Mouse (Mus musculus): ENCODE data around the gene Mgll.

Gene Mgll

DNA sequence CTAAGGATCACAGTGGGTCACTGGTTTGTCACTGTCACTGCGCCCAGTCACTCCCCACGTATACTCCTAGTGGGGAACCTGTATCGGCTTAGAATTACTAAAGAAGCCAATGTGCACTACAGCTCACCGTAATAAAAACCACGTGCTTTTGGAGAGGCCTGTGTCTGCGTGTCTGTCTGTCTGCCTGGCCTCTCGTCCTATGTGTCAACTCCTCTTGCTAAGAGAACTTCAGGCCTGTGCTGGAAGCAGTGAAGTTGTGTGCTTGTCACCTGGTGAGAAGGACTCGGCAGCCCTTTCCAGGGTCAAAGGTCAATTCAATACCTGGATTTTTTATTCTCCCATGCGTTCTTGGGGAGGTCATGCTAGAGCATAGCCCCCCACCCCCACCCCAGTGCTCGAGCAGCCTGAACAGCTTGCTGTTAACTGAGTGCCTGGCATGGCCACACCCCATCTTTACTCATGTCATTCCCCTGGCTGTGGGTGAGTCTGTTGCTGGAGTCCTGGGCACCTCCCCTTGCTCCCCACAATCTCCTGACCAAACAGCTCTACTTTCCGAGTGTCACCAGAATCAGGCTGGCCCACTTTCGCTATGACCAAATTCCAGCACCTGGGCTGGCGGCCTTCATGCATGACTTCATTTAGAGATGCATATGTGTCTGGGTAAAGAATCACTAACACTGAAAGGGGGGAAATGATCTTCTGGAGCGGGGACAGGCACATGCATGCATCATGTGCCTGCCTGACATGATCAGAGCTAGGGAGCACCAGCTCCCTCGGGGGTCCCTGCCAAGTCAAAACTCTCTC, 104.2 kb downstream of the Mgll start:
- DNase-seq (ENCODE audit: low read depth, low spot score) = no peak

DNA sequence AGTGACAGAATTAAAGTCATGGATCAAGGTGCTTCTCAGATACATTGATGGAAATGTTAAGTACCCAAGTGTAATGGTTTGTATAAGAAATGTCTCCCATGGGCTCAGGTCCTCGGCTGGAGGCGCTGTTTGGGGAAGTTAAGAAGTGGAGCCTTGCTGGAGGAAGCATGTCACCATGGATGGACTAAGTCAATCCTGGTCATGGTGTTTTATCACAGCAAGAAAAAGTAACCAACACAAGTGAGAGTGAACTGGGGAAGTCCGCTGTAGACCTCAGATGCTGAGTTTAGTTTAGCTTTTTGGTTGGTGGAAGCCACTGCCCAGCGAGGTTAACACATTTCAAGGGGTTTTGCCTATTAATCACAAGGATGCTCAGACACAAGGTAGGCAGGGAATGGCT, 105.4 kb downstream of the Mgll start:
- DNase-seq (ENCODE audit: low read depth, low spot score) = no peak

DNA sequence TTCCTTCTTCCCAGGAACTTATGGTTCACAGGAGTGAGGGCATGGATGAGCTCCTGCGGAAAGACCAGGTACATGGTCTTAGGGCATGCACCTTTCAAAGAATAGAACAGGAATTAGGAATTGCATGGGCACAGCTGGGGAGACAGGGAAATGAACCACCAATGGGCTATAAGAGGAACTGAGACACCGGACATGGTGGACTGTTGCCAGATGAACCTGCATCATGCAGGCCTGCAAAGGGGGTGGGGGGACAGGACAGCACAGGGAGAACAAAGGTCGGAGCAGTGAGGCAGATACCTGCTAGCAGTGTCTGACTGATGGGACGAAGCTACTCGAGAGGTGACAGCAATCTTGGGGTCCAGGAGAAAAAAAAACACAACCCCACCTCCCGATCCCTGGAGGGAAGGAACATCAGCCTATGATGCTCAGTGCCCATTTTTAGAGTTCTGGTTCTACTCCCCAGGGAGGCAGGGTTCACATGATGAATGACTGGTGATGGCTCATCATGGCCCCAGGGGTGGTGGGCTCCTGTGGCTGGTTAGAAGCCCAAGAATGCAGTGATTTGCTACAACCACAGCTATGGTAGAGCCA, 106.0 kb downstream of the Mgll start:
- DNase-seq (ENCODE audit: low read depth, low spot score) = no peak

DNA sequence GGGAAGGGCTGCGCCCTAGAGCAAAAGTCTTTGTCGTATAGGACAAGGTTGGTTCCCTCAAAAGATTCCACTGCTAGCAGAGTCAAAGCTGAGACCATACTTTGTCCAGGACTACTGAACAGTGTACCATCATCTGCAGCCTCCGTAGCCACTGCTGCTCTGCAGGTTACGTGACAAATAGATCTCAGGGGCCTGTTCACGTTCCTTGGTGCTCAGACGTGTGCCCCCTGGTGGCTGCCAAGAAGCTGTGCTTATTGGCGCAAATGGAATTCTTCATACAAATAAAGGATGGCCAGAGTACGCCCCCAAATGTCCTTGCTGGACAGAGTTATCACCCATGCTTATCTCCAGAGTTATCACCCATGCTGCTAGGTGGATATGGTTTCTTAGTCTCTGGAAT, 107.2 kb downstream of the Mgll start:
- DNase-seq (ENCODE audit: low read depth, low spot score) = peak; percentile 62

DNA sequence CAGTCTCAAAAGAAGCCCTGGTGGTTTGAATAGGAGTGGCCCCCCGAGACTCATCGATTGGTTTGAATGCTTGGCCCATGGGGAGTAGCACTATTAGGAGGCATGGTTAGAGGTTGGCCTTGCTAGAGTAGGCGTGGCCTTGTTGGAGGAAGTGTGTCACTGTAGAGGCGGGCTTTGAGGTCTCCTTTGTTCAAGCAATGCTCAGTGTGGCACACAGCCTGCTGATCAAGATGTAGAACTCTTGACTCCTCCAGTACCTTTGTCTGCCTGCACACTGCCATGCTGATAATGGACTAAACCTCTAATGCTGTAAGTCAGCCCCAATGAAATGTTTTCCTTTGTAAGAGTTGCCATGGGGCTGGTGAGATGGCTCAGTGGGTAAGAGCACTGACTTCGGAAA, 108.5 kb downstream of the Mgll start:
- no peak for DNase-seq (ENCODE audit: low read depth, low spot score)

DNA sequence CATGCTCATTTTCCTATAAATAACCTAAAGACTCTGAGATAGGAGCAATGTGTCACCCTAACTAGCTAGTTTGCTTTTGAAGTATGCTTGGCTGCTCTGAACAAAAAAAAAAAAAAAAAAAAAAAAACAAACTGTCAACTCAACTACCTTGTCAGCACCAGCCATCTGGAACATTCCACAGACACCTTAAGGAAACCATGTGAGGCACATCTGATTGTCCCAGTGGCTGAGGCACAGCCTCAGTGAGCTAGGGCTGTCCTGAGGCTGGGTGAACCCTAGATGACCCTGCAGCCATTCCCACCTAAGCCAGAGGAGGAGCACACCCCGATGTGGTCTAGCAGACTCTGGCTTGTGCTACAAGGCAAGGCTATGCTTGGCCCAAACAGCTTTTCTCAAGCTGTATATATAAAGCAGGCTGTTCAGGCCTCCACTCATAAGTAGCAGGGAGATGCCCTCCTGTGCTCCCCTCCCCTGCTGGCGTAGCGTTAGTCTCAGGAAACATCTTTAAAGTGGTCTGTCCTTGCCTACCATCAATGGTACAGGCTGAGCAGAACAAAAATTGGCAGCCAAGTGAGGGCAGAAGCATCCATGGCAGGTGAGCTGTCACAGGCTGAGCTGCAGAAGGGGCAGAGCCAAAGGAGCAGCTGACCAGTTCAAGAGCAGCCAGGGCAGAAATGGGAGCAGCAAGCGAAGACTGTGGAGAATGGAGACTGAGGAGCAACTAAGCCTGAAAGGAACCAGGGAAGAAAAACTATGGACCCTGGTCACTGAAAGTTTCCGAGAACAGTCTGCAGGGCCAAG, 109.3 kb downstream of the Mgll start:
- no peak for DNase-seq (ENCODE audit: low read depth, low spot score)

DNA sequence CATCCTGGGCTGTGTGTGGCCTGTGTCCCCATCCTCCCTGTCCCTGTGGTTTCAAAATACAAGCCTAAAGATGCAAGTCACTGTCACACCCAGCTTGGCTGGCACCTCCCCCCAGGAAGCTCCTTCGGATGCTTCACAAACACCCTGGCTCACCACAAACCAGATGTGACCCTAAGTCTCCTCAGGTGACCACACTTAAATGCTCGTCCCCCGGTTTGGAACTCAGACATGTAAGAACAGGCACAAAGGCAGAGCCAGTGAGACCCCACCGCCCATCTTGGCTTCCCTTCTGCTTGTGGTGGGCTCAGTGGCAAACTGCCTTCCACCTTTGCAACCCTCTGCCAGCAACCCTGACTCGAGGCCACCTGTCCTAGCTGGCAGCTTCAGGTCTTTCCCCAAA, 110.8 kb downstream of the Mgll start:
- DNase-seq (ENCODE audit: low read depth, low spot score) = peak; percentile 24

DNA sequence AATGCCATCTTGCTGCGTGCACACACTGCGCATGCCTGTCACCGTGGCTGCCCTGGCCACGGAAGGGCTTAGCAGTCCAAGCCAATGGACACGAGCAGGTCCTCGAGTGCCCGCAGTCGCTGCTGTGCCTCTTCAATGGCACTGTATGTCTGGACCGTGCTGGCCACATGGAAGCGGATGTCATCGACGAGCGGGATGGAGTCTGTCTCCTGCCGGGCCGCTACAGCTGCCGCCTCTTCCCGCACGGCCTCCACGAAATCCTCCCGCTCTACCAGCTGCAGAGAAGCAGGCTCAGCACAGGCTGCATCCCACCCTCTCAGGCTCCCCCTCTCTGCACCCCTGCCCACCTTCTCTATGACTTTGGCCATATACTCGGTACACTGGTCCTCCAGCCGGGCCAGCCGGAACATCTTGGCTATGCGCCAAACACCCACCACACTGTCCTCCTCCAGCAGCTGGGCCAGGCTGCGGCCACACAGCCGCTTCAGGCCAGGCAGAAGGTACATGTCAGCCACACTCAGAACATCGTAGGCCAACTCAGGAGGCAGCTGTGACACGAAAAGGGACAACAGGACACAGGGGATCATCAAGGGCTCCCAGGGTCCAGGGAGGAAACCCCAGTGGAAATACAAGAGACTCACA, 112.1 kb downstream of the Mgll start:
- no peak for DNase-seq (ENCODE audit: low read depth, low spot score)

DNA sequence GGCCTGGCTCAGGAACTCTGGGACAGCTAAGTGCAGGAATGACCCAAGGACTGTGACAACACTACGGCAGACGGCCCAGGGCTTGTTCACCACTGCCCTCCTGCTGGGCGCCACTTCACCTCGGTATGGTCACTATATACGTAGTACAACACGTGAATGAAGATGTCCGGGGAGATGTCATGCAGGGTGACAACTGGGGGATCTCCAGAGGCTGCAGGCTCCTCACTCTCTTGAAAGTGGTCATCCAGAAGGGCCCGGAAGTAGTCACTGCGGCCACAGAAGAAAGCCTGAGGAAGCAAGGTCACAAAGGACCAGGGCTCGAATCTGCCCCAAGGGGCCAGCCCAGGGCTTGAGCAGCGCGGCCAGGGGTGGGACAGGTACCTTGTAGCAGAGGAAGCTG, 113.8 kb downstream of the Mgll start:
- DNase-seq (ENCODE audit: low read depth, low spot score) = no peak

DNA sequence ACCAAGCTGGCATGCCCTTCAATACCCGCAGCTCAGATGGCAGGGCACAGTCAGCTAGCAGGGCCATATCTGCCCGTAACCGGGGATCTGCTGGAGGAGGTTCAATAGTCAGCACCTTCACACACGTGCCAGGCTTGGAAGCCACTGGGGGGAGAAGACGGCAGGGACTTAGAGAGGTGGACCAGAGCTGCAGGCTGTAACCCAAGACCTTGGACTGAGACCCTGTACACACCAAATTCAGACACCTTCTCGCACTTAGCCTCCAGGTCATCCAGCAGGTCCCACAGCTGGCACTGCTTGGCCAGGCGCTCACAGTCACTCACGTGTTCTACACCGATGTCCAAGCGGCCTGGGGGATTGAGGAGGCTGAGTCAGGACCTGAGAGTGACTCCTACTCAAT, 114.4 kb downstream of the Mgll start:
- DNase-seq (ENCODE audit: low read depth, low spot score) = no peak

DNA sequence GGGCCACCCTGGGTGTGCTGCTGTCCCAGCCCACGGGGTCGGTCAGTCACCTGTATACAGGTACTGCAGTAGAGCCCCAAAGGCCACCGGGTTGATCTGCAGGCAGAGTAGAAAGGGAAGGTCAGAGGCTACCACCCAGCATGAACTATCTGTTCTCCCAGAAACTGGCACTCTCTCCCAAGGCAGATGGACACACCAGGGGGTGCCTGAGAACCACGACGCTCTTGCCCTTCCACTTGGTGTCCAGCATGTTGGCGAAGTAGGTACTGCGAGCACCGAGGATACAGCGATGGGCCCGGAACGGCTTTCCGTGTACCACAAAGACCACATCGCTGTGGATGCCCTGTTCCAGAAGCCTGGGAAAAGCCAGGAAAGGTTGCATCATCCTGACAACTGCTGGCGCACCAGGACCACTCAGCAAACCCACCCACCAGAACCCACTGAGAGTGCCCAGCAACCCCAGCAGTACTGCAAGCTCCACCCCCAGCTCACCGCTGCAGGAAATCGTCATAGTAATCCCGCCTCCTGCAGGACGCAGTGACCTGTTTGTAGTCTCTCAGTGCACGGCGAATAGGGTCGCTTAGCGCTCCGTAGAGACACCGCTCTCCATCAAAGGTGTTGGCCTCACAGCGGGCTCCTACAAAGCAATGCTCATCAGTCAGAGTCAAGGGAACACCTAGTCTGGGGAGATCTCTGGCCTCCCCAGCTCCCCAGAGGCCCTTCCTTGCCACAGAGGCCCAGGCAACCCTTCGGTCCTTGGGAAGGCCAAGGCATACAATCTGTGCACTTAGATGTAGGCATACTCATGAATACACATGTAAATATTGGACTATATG, 115.1 kb downstream of the Mgll start:
- DNase-seq (ENCODE audit: low read depth, low spot score) = no peak

DNA sequence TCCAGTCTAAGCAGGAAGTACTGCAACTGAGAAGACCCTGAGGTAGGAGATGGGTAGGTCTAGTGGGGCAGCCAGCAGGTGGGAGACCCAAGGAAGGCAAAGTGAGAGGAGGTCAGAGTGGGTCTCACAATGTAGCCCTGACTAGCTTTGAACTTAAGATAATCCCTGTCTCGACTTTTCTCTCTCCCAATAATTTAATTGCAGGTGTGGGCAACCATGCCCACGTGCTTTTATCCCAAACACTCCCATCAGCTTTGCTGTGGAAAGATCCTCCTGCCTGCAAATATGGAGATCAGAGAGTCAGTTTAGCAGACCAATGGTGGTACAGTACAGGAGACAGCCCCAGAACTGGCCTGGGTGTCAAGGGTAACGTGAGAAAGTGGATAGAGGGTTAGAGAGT, 116.0 kb downstream of the Mgll start:
- DNase-seq (ENCODE audit: low read depth, low spot score) = no peak

DNA sequence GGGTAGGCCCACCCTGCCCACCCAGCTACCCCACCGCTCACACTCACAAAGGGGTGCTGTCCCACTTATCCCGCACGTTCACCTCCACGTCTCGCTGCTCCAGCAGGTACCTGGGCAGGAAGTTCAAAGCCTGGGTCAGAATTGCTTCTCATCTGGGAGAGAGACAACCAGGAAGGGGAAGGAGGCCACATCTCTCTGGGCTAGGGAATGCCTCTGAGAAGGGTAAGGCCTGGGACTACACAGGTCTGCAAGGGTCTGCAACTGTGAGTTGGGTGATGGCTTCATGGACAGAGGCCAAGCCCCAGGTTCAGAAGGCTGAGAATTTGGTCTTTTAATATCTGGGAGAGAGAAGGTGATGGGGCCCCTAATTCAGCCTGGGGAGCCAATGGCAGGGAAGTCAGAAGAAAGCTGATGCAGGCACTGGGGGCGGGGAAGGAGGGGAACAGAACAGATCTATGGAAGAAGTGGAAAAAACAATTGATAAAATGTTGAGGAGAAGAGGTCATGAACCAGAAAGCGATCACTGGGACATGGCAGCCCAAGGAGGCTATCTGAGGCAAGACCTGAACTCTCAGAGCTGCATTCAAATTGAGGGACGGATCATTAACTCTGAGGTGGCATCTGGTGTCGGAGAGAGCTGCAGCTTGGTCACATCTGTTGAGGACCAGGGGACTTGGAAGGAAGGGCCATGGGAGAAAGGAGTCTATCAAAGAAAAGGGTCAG, 116.7 kb downstream of the Mgll start:
- DNase-seq (ENCODE audit: low read depth, low spot score) = peak; percentile 20

DNA sequence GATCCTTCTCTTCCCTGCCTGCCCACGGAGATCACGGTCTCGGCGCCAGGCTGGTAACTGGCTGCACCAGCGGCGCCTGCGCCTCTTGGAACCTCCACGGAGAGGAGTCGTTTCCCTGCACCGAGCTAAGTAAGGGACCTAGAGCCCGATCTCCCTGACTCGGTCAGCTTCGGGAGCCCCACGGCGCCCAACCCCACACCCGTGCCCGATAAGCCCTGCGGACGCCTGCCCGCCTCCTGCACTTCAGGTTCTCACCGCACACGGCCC, 117.2 kb downstream of the Mgll start:
- no peak for DNase-seq (ENCODE audit: low read depth, low spot score)

DNA sequence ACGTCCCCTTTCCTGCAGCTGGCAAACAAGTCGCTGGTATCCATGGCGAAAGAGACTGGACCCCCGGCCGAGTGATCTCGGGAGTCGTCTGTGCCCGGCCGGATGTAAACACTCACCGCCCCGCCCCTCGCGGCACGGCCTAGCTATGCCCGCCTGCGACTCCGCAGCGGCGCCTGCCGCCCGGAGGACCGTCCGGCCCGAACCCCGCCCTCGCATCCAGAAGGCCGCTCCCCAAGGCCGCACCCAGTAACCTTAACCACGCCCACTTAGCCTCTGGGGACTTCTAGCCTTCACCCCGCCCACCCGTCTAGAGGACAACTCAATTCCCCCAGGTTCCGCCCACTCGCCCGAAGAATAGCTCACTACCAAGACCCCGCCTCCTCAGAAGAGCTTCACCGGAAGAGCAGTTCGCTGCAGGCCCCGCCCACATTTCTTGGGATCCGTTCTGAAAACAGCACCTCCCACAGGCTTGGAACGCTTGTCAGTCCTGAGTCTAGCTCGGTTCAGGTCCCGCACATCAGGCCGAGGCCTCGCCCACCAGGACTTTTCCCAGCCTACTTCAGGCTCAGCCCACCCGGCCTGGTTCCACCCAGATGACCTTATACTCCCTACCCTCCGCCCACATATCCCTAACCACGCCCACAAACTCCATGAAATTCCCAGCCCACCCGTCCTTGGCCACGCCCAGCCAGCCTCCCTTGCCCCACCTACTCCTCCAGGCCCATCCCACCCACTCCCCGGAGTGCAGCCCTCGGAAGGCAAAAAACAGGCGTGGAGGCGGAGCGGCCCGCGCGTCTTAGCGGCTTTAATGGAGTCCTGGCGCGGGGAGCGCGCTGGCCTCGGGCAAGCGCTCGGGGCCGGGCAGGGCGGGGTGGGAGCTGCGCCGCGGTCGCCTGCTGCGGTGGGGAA, 117.8 kb downstream of the Mgll start, which contains the start of gene Abtb1:
TSS of gene Abtb1 (minus strand) at position 204 of the 909 bp plus-strand sequence.
- DNase-seq (ENCODE audit: low read depth, low spot score) = peak; percentile 99

DNA sequence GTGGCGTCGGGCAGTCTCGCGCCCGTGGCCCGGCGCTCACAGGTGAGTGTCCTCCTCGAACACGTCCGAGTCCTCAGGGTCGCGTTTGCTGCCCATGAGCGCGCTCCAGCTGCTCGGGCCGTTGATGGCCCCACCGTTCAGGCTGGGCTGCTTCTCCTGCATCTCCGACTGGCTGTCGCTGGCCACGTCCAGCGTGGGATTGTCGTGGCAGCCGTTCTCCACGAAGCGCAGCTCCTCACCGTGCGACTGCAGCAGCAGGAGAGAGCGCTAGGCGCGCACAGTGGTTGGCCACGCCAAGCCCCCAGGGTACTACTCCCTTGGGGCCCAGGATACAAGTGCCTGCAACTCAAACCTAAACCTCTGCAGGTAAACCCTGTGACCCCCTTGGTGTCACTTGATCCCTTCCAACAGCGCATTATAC, 118.5 kb downstream of the Mgll start:
- DNase-seq (ENCODE audit: low read depth, low spot score) = no peak

DNA sequence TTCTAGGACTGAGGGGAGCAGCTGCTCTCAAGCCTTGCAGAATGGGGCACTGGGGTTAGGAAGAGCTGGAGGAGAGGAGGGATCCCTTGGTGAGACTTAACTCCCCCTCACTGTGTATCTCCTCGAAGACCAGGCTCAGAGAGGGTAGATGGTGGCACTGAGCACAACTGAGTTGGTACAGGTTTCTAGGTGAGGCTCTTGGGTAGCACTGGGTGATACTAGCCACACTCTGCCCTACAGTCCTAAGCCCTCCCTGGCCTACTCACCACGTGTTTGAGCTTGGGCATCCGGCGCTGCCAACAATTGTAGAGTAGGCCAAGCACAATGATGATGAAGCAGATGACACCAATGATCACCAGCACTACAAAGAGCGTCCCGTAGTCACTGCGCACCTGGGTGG, 119.0 kb downstream of the Mgll start:
- DNase-seq (ENCODE audit: low read depth, low spot score) = no peak

DNA sequence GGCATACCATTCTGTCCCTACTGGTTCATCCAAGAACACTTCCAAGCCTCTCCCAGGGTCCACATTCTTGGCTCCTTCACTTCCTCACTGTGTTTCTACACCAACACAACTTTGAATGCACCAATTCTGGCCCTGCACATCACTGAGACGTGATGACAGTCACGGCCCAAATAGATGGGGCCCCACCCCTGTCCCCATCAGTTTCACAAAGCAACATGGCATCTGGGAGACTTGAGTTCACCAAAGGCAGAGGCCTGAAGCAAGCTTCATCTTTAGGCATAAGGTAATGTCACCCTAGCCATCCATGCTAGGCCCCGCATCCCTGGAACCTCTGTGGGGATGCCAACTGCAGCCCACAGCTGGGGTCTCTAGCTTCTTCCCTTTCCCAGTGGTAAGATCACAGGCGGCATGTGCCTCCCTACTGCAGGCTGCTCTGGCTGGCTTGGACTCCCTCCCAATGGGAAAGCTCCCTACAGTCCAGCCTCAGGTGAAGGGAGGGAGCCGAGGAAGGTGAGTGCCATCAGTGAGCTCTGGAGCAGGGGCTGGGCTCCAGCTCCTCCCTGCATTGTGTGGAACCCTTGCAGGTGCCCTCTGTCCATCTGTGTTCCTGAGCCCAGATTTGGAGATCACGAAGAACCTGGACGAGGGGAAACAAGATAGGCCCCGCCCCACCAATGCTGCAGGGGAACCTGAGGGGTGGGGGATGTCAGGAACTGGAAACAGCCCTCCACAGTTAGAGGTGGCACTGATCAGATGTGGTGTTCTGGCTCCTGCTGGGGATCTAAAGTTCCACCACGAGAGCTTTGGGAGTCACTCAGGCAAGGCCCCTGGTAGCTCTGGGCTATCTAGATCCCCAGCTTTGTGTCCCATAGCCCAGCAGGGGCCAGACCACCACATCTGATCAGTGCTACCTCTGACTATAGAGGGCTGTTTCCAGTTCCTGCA, 119.8 kb downstream of the Mgll start:
- DNase-seq (ENCODE audit: low read depth, low spot score) = no peak

Measured in CD4-positive helper T cell, adult 2 months (primary cell).